Mouse (Mus musculus) midbrain, embryonic 13.5 days (tissue): ENCODE data around the gene Eif4a3. TPM values are rescaled to one million over a fixed set of nuclear protein-coding genes. Genes with fewer than 3 reads are reported as not detected.
"Not testable (repeated sequence)": the region's sequence is repeated elsewhere in the genome, so short reads cannot be mapped to it uniquely, and the experiment has no call there.

Source experiments
- ATAC-seq: fragments of 200-750 bp; cut with Nextera tagmentation; 2 replicates; pipeline ENCODE4 v1.8.0; 2017; ENCODE audit warnings: mild to moderate bottlenecking, moderate TSS enrichment, moderate library complexity
- H3K27ac ChIP-seq: fragments of 300-500 bp; sonication (generic); 2 replicates; pipeline ENCODE4 v1.5.1; 2015; ENCODE audit warnings: inconsistent platforms, mild to moderate bottlenecking, moderate library complexity
- H3K27me3 ChIP-seq: fragments of 300-500 bp; sonication (generic); 2 replicates; pipeline ENCODE4 v1.6.1; 2015; ENCODE audit warnings: mild to moderate bottlenecking, inconsistent platforms
- H3K36me3 ChIP-seq: fragments of 300-500 bp; sonication (generic); 2 replicates; pipeline ENCODE4 v1.6.1; 2015; ENCODE audit warnings: mild to moderate bottlenecking, inconsistent platforms
- H3K4me1 ChIP-seq: fragments of 300-500 bp; sonication (generic); replicated peaks from 2 replicates; pipeline ENCODE4 v1.6.1; 2015; ENCODE audit warnings: inconsistent platforms
- H3K4me2 ChIP-seq: fragments of 300-500 bp; sonication (generic); replicated peaks from 2 replicates; pipeline ENCODE4 v1.6.1; 2015; ENCODE audit warnings: moderate library complexity, mild to moderate bottlenecking, inconsistent platforms
- H3K4me3 ChIP-seq: fragments of 300-500 bp; sonication (generic); replicated peaks from 2 replicates; pipeline ENCODE4 v1.5.1; 2015; ENCODE audit warnings: mild to moderate bottlenecking, inconsistent platforms
- H3K9ac ChIP-seq: fragments of 300-500 bp; sonication (generic); replicated peaks from 2 replicates; pipeline ENCODE4 v1.6.1; 2015; ENCODE audit warnings: mild to moderate bottlenecking, inconsistent platforms
- H3K9me3 ChIP-seq: fragments of 300-500 bp; sonication (generic); 2 replicates; pipeline ENCODE4 v1.6.1; 2016; ENCODE audit warnings: mild to moderate bottlenecking, inconsistent platforms
- WGBS: fragments of 180-500 bp; shearing (Covaris S2); methylation state at CpG from one replicate; pipeline ENCODE4 v1.1.7; 2015; 5-methylcytosine and 5-hydroxymethylcytosine counted together
- polyA plus RNA-seq: library from polyadenylated mRNA; unstranded; fragments of >200 nt; fragmentation: Nextera tagmentation; extraction: Ambion mirVana; gene quantifications from 2 replicates; pipeline ENCODE4 v1.2.1, GENCODE M21; 2015

The Eif4a3 gene
- polyA plus RNA-seq, 1 experiment from 2014 or later, result 341 TPM

DNA sequence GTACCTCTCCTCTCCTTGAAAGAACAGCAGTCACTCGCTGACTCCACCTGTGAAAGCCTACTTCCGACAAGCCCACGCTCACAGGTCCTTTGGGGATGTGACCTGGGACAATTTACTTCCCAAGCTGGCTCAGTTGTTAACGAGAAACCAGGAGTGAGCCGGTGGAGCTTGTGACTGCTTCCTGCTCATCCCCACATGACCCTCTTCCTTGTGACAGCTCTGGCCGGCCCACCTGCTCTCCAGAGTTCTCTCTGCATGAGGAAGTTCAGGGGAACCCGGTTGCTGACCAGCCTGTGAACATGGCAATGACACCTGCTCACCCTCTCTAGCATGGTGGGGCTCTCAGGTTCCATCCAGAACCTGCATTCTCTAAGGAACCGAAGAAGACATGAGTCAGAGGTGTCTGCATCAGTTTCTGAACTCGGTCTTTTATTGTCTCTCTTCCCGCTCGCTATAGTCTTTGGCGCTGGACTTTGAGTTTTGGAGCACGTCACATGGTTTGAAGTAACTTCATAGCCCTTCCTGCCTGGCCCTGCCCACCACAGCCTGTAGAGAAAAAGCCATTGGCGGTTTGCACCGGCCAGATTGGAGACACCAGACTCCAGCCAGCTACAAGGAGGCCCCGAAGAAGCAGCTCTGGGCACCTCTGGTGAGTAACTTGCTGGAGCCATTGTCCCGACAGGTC is 14.5 kb upstream of the Eif4a3 start:
- WGBS, result 85% methylated on average over 17 of the region's 17 CpGs

DNA sequence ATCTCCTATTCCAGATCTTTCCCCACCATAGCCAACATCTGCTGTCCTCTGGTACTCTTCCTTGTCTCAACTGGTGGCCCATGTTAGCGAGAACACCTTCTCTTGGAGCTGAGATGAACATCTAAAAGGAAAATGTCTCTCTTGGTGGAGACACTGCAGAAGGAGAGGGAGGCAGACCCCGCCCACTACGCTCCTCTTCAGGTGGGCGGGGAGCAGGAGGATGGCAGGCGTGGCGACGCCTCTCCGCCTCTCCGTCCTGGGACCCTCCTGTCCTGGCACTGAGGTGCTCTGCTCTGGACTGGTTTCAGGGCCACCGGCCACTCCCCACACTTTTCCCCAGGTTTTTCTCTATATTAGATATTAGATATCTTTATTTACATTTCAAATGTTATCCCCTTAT is 10.7 kb upstream of the Eif4a3 start:
- H3K9me3 ChIP-seq, result no peaks in the 10 kb centered on the region
- H3K27me3 ChIP-seq, result no peaks in the 10 kb centered on the region; the same call in 1 of the 2 replicates
- no peak overlapping the region for H3K4me2 ChIP-seq
- no peak overlapping the region for H3K9ac ChIP-seq
- H3K27ac ChIP-seq, result no peak overlapping the region
- no peak for ATAC-seq
- H3K36me3 ChIP-seq, result no peaks in the 10 kb centered on the region
- 16% methylated on average over 10 of the region's 10 CpGs for WGBS
- no peak overlapping the region for H3K4me3 ChIP-seq
- H3K4me1 ChIP-seq, result 0 out of 2 replicates have a peak, but pooled peaks cover 4% of the 10 kb centered on the region

More for the DNA sequence above, 14.5 kb upstream of the Eif4a3 start:
- Histone ChIP-seq H3K4me2 (no peak overlapping the region), H3K4me3 (no peak overlapping the region), H3K9ac (no peak overlapping the region), H3K27me3 (no peaks in the 10 kb centered on the region; the same call in 1 of the 2 replicates), H3K36me3 (no peaks in the 10 kb centered on the region), H3K9me3 (no peaks in the 10 kb centered on the region), H3K4me1 (no peaks in the 10 kb centered on the region), H3K27ac (no peak overlapping the region)
- ATAC-seq, result no peak

DNA sequence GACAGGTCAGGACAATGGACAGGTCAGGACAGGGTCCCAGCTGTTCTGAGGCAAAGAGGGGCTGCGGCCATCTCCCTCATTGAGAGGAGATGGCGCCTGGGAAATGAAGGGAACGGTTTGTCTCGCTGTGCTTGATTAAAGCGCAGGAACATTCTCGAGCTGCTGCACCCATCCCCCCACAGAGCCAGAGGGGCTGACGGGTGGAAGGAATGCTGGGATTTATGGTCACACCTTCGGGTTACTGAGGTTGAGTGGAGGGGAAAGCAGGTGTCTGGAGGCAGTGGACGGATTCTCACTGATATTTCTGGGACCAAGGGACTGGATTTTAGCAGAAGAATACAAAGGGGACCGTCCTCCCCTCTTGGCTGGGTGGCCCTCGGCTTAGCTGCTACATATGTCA is 8.0 kb upstream of the Eif4a3 start:
- Histone ChIP-seq H3K9me3 (no peaks in the 10 kb centered on the region), H3K27me3 (peaks cover 3% of the 10 kb centered on the region; the same call in 1 of the 2 replicates), H3K4me2 (no peak overlapping the region), H3K4me1 (0 out of 2 replicates have a peak, but pooled peaks cover 4% of the 10 kb centered on the region), H3K36me3 (no peaks in the 10 kb centered on the region), H3K27ac (no peak overlapping the region), H3K4me3 (no peak overlapping the region), H3K9ac (no peak overlapping the region; the same call in 1 of the 2 replicates)
- no peak for ATAC-seq
- WGBS, result 35% methylated on average over 11 of the region's 11 CpGs

DNA sequence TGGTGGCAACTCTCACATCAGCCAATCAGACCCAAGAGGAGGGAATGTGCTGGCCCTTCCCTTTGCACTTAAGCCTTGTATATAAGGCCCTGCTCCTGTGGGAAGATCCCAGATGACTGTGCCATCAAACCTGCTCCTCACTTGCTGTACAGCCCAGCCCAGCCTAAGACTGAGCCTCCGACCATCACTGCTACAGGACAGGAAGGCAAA is 7.7 kb upstream of the Eif4a3 start, which contains the start of gene Card14:
Gene Card14 (plus strand): TSS at position 111 of the 210 bp plus-strand sequence.
- no peaks in the 10 kb centered on the region for H3K9me3 ChIP-seq
- no peak within 1 kb of the TSS for H3K4me2 ChIP-seq
- H3K4me3 ChIP-seq, result no peak within 1 kb of the TSS
- 0 out of 2 replicates have a peak, but pooled peaks cover 4% of the 10 kb centered on the region for H3K4me1 ChIP-seq
- no peak within 1 kb of the TSS; the same call in 1 of the 2 replicates for H3K9ac ChIP-seq
- no peak for ATAC-seq
- no peak within 1 kb of the TSS for H3K27ac ChIP-seq
- no peaks in the 10 kb centered on the region for H3K36me3 ChIP-seq
- 61% methylated on average over 1 of the region's 1 CpGs for WGBS
- peaks cover 3% of the 10 kb centered on the region; the same call in 1 of the 2 replicates for H3K27me3 ChIP-seq

DNA sequence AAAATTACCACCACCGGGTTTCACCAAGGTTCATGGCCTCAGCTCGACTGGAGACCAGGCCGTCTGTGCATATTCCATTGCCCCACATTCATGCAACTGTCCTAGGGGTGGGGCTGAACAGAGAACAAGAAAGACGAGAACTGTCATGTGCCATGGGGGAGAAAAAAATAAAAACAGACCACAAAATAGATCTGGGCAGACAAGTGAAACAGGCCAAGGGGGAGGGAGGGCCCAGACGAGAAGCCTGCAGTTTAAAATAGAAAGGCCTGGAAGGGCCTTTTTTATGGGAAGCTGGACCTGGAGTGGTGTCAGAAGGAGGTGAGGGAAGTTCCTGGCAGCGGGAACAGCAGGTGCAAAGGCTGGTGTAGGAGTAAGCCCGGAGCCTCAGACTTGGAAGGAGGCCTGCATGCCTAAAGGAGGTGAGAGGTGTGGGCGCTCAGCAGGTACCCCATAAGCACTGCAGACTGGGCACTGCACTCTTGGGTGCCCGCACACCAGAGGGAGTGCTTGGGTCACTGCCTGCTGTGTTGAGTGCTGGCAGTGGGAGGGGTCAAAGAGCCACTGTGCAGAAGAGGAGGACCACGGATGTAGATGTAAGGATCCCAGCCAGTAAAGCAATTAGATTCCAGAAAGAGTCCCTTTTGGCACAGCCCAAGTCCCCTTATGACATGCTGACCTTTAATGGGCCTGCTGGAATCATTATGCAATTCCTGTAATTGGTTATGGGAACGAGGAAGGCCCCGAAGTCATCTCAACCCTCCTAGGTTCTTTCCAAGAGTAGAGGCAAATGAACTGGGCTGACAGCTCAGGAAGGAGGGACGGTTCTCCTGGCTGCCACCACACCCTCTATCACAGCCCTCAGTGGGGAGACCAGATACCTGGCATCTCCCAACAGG is 7.1 kb upstream of the Eif4a3 start:
- no peaks in the 10 kb centered on the region for H3K9me3 ChIP-seq
- no peak for ATAC-seq
- no peaks in the 10 kb centered on the region for H3K36me3 ChIP-seq
- H3K9ac ChIP-seq, result no peak overlapping the region
- H3K27me3 ChIP-seq, result peaks cover 3% of the 10 kb centered on the region; the same call in 1 of the 2 replicates
- no peak overlapping the region for H3K4me2 ChIP-seq
- H3K27ac ChIP-seq, result no peak overlapping the region
- H3K4me3 ChIP-seq, result no peak overlapping the region
- 61% methylated on average over 13 of the region's 13 CpGs for WGBS
- 0 out of 2 replicates have a peak, but pooled peaks cover 4% of the 10 kb centered on the region for H3K4me1 ChIP-seq

DNA sequence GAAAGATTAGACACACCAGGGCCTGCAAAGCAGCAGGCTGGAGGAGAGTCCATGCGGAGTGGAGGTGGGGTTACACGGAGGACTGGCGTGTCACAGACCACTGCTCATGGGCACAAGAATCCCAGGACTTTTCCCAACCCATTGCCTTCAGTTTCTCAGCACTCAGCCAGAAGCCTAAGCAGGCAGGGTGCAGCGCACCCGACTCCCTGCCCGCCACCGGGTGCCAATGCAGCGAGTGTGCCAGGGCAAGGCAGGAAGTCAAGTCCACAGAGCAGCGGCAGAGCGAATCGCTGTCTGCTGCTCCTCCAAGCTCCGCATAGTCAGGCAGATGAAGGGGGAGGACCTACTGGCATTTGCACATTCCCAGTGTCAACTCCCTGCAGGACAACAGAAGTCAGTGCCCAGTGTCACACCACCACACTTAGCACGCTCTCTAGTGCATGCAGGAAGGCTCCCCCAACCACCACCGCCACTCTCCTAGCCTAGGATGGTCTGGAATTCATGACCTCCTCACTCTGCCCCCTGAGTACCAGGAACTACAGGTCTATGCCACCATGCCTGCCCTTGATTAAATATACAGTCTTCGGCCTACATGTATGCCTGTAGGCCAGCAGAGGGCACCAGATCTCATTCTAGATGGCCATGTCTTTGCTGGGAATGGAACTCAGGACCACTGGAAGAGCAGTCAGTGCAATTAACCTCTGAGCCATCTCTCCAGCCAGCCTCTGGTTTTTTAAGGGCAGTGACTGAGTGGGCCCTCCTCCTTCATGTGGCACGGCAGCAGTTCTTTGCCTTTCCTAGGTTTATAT is 5.2 kb upstream of the Eif4a3 start:
- 47% methylated on average over 16 of the region's 16 CpGs for WGBS
- peak; percentile 41; the same call in 1 of the 2 replicates for ATAC-seq
- H3K4me2 ChIP-seq, result no peak overlapping the region
- H3K27me3 ChIP-seq, result peaks cover 3% of the 10 kb centered on the region; the same call in 1 of the 2 replicates
- H3K4me1 ChIP-seq, result peaks cover 14% of the 10 kb centered on the region
- H3K4me3 ChIP-seq, result no peak overlapping the region
- no peak overlapping the region for H3K9ac ChIP-seq
- H3K9me3 ChIP-seq, result no peaks in the 10 kb centered on the region
- no peaks in the 10 kb centered on the region for H3K36me3 ChIP-seq
- no peak overlapping the region for H3K27ac ChIP-seq

DNA sequence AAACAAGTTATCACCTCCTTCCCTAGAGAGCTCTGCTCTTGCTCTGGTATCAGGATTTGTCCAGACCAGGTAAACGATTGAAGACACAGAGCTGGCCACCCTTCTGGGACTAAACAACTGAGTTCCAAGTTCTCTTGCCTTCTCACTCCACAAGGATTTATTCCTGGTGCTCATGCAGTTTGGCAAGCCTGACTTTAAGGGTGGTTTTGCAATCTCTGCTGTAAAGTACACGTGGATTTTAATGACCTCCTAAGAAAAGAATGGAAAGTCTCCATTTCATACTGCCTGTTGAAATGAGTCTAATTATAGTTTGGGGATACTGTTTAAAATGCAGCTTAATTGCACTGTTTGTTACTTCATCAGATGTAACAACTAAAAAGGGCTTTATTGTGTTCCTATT is 1.1 kb upstream of the Eif4a3 start:
- peaks cover 29% of the 10 kb centered on the region for H3K4me1 ChIP-seq
- WGBS, result 32% methylated on average over 2 of the region's 2 CpGs
- H3K9ac ChIP-seq, result peak overlapping the region; percentile 96; the same call in 1 of the 2 replicates
- H3K4me2 ChIP-seq, result peak overlapping the region; percentile 74
- H3K9me3 ChIP-seq, result no peaks in the 10 kb centered on the region
- H3K36me3 ChIP-seq, result peaks cover 22% of the 10 kb centered on the region
- peaks cover 3% of the 10 kb centered on the region; the same call in 1 of the 2 replicates for H3K27me3 ChIP-seq
- no peak overlapping the region for H3K4me3 ChIP-seq
- no peak for ATAC-seq
- peak overlapping the region; percentile 98; the same call in 1 of the 2 replicates for H3K27ac ChIP-seq

DNA sequence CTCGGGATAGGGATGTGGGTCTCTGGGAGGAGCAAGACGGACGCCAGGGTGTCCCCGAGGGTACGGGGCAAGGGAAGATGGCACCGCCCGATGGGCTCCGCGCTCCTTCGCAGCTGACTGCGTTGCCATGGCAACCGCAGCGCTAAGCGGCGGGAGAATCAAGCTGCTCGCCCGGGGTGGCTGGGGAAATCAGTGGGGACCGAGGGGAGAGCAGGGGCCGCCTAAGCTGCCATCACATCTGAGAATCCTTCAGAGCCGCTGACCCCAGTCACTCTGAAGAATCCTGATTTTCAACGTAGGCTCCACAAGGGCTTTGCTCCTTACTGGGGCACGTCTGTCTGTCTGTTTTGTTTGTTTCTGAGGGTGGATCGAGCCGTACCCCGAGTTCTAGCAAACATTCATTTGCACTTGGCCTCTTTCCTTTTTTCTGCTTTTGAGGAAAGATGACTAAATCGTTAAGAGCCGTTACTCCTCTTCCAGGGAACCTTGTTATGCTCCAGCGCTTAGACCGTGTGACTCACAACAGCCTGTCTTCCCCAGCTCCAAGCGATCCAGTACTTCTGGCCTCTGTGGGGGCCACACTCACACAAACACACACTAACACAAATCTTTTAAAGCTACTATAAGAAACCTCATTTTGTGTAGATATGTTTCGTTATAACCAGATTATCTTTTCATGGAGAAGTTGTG is 502 bp upstream of the Eif4a3 start:
- Histone ChIP-seq H3K4me2 (peak overlapping the region; percentile 74), H3K9ac (peak overlapping the region; percentile 96), H3K27ac (peak overlapping the region; percentile 98), H3K4me3 (peak overlapping the region; percentile 93), H3K27me3 (peaks cover 3% of the 10 kb centered on the region; the same call in 1 of the 2 replicates), H3K9me3 (no peaks in the 10 kb centered on the region), H3K36me3 (peaks cover 28% of the 10 kb centered on the region), H3K4me1 (peaks cover 29% of the 10 kb centered on the region)
- no peak; the same call in 1 of the 2 replicates for ATAC-seq
- 2% methylated on average over 31 of the region's 31 CpGs for WGBS

DNA sequence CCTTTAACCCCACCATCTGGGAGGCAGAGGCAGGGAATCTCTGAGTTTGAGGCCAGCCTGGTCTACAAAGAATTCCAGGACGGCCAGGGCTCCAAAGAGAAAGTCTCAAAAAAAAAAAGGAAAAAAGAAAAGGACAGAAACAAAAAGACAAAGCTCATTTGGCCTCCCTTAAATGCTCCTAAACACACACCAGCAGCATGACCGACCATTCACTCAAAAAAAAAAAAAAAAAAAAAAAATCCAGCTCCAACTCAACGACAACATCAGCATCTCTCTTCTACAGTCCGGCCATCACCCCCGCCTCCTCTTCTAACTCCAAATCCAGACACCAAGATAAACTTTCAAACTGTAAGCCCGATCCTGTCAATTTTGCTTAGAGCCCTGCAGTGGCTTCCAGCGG is 972 bp downstream of the Eif4a3 start:
- H3K4me3 ChIP-seq, result peak overlapping the region; percentile 93
- H3K9ac ChIP-seq, result peak overlapping the region; percentile 96
- no peaks in the 10 kb centered on the region for H3K9me3 ChIP-seq
- no peak for ATAC-seq
- H3K4me2 ChIP-seq, result peak overlapping the region; percentile 81
- 15% methylated on average over 7 of the region's 7 CpGs for WGBS
- peaks cover 43% of the 10 kb centered on the region for H3K36me3 ChIP-seq
- no peaks in the 10 kb centered on the region for H3K27me3 ChIP-seq
- H3K4me1 ChIP-seq, result peaks cover 29% of the 10 kb centered on the region
- H3K27ac ChIP-seq, result no peak overlapping the region

DNA sequence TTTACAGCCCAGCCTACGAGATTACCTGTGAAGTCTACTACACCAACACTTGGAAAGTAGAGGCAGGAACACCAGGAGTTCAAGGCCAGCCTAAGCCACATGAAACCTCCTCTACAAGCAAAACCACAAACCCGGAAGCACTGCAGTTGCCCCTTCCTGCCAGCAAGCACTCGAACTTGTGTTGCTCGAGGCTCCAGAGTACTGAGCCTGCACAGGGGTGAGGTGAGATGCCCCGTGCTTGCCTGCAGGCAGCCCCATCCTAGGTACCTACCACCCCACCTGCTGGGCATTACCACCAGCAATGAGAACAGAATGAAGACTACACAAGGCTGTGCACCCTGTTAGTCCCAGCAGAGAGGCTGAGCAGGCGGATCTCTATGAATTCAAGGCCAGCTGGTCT is 1.9 kb downstream of the Eif4a3 start:
- no peak overlapping the region for H3K9ac ChIP-seq
- H3K4me3 ChIP-seq, result peak overlapping the region; percentile 93; the same call in 1 of the 2 replicates

DNA sequence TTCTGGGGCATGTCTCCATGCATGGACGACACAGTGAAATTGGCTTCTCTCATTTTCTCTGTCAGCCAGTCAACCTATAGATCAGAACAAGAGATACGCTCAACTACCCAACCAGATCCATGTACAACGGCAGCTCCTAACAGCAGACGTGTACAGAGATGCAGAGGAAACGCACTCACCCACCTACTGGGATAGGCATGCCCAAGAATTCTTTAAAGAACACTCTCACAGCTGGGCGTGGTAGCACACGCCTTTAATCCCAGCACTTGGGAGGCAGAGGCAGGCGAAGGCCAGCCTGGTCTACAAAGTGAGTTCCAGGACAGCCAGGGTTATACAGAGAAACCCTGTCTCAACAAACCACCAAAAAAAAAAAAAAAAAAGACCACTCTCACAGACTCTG is 7.0 kb downstream of the Eif4a3 start:
- H3K4me3 ChIP-seq, H3K9ac ChIP-seq, H3K27me3 ChIP-seq, ATAC-seq, H3K4me1 ChIP-seq, H3K4me2 ChIP-seq, H3K9me3 ChIP-seq, H3K27ac ChIP-seq: not testable (repeated sequence)
- 96% methylated on average over 8 of the region's 8 CpGs for WGBS
- peaks cover 97% of the 10 kb centered on the region for H3K36me3 ChIP-seq

More for the DNA sequence above, 1.9 kb downstream of the Eif4a3 start:
- Histone ChIP-seq H3K27ac (no peak overlapping the region), H3K27me3 (no peaks in the 10 kb centered on the region), H3K36me3 (peaks cover 52% of the 10 kb centered on the region), H3K4me1 (peaks cover 29% of the 10 kb centered on the region), H3K9me3 (no peaks in the 10 kb centered on the region), H3K4me2 (peak overlapping the region; percentile 81)
- 88% methylated on average over 6 of the region's 6 CpGs for WGBS
- ATAC-seq, result no peak
